Mouse (Mus musculus): ENCODE measurements around the gene Gm12258.
"Not testable (repeated sequence)": the region's sequence is repeated elsewhere in the genome, so short reads cannot be mapped to it uniquely, and the experiment has no call there.

- TF ChIP-seq CTCF (IDR thresholded peaks at IDR 0.05; ENCODE audit: control insufficient read depth, insufficient read depth, insufficient replicate concordance, low read depth, low read length); POLR2A (IDR thresholded peaks at IDR 0.05; ENCODE audit: control insufficient read depth, low read depth, low read length): not testable (repeated sequence)
Observed at GRCm38 (mm10) chr11:58814700-58815099, 32.3 kb upstream of the Gm12258 start, which contains the start of gene Olfr313.
